Mouse (Mus musculus): ENCODE measurements around the gene Gm13694.
A peak's percentile ranks its signal among the peaks of the same experiment; 100 is the strongest.
"Not testable (repeated sequence)": the region's sequence is repeated elsewhere in the genome, so short reads cannot be mapped to it uniquely, and the experiment has no call there.

The Gm13694 gene

DNA sequence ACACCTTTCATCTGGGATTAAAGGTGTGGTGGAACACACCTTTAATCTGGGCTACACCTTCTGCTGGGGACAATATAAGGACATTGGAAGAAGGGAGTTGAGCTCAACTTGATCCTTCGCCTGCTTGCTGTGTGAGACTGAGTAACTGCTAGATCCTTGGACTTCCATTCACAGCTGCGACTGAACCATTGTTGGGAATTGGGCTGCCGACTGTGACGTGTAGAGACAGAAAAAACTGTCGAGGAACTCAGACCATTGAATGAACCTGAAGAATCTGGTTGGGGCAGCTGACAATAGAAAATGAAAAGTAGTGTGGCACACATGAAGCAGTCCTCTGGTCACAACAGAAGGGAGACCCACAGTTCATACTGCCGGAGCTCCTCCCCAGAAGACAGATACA is at the start of gene Gm13694:
Gene Gm13694, plus strand, starts transcription at position 301 of the 400 bp plus-strand sequence.
- DNase-seq (ENCODE audit: low read depth): not testable (repeated sequence)

DNA sequence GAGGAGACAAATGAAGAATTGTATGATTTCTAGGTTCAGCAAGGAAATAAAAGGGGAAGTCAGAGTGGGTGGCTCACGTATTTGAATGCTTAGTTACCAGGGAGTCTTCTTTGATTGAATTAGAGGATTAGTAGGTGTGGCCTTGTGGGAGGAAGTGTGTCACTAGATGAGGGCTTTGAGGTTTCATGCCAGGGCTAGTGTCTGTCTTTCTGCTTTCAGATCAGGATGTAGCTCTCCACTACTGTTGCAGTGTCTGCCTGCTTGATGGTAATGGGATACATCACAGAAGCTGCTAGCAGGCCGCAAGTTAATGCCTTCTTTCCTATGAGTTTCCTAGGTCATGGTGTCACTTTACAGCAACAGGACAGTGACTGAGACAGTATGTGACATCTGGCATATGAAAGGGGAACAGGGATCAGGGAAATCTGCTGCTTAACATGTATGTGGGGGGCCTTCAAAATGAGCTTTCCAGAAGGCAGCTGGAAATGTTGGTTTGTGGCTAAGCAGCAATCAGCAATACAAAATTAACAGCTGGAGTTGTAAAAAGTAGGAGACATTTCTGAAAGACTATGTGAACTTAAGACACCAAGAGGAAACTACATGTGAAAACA is 49.1 kb upstream of the Gm13694 start:
- DNase-seq (ENCODE audit: low read depth): no peak

DNA sequence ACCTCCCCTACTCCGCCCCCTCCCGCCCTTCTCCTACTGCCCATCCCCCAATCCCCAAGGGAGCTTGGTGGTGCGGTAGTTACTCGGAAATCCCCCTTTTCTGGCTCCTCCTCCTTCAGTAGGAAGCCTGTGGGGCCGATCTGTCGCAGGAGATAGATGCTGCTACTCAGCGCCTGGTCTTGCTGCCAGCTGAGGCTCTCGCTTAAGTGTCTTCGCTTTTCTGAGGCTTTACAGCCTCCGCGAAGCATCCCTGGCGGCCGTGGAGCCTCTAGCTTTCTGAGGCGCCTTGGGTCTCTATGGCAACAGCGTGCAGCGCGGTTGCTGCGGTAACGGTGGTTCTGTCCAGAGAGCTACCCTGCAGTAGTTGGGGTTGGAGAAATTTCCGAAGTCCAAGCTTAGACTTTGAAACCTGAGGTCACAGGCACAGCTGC is 37.8 kb upstream of the Gm13694 start, which contains the start of gene Zswim2:
Gene Zswim2, minus strand, starts transcription at position 298 of the 431 bp plus-strand sequence.
- peak; percentile 18 for DNase-seq (ENCODE audit: low read depth)

DNA sequence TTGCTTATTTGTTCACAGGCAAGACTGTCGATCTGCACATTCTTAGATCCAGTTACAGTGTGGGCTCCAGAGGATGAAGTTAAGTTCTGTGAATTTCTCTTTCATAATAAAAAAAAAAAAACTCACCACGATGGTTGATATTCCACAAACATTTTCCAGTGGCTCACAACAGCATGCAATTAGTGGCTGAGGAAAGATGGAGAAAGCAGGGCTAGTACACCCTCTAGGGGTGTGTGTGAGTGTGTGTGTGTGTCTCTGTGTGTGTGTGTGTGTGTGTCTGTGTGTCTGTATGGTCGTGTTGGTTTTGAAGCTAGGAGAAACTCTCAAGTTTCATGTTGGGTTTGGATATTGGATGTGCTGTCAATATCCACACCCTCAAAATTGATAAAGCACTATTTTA is 37.4 kb upstream of the Gm13694 start:
- no peak for DNase-seq (ENCODE audit: low read depth)

DNA sequence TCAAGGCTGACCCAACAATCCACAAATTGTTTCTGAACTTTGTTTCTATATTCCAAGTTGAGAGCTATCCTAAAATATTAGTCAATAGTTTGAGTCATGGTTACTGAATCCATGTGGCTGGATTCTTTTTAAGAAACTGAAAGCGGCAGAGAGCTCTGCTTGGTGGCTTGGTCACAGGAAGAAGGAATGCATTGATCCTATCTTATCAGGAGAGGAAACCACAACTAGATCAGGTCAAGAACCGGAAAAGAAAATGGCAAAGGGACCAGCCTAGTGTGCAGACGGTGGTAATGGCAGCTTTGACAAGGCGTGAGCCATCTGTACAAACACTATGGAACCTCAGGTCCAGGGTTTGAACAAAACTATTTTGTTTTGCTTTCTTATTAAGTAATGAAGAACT is 36.9 kb upstream of the Gm13694 start:
- DNase-seq (ENCODE audit: low read depth): no peak

DNA sequence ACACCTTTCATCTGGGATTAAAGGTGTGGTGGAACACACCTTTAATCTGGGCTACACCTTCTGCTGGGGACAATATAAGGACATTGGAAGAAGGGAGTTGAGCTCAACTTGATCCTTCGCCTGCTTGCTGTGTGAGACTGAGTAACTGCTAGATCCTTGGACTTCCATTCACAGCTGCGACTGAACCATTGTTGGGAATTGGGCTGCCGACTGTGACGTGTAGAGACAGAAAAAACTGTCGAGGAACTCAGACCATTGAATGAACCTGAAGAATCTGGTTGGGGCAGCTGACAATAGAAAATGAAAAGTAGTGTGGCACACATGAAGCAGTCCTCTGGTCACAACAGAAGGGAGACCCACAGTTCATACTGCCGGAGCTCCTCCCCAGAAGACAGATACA is 23.3 kb upstream of the Gm13694 start, which contains the start of gene Gm13698:
Gene Gm13698, plus strand, starts transcription at position 301 of the 400 bp plus-strand sequence.
- not testable (repeated sequence) for DNase-seq (ENCODE audit: low read depth)

DNA sequence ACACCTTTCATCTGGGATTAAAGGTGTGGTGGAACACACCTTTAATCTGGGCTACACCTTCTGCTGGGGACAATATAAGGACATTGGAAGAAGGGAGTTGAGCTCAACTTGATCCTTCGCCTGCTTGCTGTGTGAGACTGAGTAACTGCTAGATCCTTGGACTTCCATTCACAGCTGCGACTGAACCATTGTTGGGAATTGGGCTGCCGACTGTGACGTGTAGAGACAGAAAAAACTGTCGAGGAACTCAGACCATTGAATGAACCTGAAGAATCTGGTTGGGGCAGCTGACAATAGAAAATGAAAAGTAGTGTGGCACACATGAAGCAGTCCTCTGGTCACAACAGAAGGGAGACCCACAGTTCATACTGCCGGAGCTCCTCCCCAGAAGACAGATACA is 17.5 kb upstream of the Gm13694 start, which contains the start of gene Gm13693:
Gene Gm13693, plus strand, starts transcription at position 301 of the 400 bp plus-strand sequence.
- not testable (repeated sequence) for DNase-seq (ENCODE audit: low read depth)

DNA sequence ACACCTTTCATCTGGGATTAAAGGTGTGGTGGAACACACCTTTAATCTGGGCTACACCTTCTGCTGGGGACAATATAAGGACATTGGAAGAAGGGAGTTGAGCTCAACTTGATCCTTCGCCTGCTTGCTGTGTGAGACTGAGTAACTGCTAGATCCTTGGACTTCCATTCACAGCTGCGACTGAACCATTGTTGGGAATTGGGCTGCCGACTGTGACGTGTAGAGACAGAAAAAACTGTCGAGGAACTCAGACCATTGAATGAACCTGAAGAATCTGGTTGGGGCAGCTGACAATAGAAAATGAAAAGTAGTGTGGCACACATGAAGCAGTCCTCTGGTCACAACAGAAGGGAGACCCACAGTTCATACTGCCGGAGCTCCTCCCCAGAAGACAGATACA is 11.7 kb upstream of the Gm13694 start, which contains the start of gene Gm13695:
Gene Gm13695, plus strand, starts transcription at position 301 of the 400 bp plus-strand sequence.
- not testable (repeated sequence) for DNase-seq (ENCODE audit: low read depth)

DNA sequence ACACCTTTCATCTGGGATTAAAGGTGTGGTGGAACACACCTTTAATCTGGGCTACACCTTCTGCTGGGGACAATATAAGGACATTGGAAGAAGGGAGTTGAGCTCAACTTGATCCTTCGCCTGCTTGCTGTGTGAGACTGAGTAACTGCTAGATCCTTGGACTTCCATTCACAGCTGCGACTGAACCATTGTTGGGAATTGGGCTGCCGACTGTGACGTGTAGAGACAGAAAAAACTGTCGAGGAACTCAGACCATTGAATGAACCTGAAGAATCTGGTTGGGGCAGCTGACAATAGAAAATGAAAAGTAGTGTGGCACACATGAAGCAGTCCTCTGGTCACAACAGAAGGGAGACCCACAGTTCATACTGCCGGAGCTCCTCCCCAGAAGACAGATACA is 5.9 kb upstream of the Gm13694 start, which contains the start of gene Gm13696:
Gene Gm13696, plus strand, starts transcription at position 301 of the 400 bp plus-strand sequence.
- DNase-seq (ENCODE audit: low read depth): not testable (repeated sequence)

DNA sequence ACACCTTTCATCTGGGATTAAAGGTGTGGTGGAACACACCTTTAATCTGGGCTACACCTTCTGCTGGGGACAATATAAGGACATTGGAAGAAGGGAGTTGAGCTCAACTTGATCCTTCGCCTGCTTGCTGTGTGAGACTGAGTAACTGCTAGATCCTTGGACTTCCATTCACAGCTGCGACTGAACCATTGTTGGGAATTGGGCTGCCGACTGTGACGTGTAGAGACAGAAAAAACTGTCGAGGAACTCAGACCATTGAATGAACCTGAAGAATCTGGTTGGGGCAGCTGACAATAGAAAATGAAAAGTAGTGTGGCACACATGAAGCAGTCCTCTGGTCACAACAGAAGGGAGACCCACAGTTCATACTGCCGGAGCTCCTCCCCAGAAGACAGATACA is 5.7 kb downstream of the Gm13694 start, which contains the start of gene Gm13697:
Gene Gm13697, plus strand, starts transcription at position 301 of the 400 bp plus-strand sequence.
- not testable (repeated sequence) for DNase-seq (ENCODE audit: low read depth)

DNA sequence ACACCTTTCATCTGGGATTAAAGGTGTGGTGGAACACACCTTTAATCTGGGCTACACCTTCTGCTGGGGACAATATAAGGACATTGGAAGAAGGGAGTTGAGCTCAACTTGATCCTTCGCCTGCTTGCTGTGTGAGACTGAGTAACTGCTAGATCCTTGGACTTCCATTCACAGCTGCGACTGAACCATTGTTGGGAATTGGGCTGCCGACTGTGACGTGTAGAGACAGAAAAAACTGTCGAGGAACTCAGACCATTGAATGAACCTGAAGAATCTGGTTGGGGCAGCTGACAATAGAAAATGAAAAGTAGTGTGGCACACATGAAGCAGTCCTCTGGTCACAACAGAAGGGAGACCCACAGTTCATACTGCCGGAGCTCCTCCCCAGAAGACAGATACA is 11.5 kb downstream of the Gm13694 start, which contains the start of gene Gm13691:
Gene Gm13691, plus strand, starts transcription at position 301 of the 400 bp plus-strand sequence.
- DNase-seq (ENCODE audit: low read depth): not testable (repeated sequence)

DNA sequence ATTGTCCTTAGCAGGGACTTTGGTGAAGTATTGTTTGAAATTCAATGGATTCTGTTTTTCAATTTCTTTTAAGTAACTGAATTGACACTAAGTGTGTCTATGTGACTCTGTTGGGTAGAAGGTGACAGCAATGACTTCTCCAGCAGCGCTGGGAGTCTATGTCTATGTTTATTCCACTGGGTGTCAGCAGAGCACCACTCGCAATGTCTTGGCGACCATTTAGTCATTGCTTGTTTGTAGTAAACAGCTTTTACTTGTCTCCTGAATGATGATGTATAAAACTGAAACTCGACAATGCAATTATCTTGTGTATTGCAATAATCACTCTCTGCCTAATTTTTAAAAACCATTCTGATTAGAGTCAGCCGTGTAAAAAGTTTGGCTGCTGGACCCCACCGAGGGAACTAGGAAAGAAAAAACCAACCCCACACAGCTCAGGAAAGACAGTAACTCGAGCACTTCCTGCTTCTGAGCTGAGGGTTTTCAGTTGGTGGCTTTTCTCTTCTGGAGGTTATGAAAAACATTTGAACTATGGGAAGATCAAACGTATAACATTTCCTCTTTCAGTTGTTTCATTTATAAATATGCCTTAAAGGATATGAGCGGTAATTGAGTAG is 15.0 kb downstream of the Gm13694 start:
- not testable (repeated sequence) for DNase-seq (ENCODE audit: low read depth)

DNA sequence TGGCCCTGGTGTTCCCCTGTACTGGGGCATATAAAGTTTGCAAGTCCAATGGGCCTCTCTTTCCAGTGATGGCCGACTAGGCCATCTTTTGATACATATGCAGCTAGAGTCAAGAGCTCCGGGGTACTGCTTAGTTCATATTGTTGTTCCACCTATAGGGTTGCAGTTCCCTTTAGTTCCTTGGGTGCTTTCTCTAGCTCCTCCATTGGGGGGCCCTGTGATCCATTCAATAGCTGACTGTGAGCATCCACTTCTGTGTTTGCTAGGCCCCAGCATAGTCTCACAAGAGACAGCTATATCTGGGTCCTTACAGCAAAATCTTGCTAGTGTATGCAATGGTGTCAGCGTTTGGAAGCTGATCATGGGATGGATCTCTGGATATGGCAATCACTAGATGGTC is 15.8 kb downstream of the Gm13694 start:
- not testable (repeated sequence) for DNase-seq (ENCODE audit: low read depth)

DNA sequence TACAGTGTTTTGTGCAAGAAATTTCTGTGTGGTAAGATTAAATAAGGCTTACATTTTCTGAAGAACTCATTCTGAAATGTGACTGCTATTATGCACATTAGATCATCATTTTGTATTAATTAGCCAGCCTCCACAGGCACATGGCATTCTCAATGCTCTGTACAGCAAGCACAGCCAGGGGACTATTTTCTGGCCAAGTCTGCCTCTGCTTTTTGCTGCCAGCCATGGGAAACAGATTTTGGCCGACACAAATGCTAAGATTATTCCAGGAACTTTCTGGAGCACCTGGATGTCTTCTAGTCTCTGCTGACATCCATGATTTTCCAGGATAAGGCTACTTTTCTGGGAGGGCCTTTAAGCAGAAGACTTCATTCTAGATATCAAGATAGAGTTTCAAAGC is 30.2 kb downstream of the Gm13694 start:
- DNase-seq (ENCODE audit: low read depth): no peak

DNA sequence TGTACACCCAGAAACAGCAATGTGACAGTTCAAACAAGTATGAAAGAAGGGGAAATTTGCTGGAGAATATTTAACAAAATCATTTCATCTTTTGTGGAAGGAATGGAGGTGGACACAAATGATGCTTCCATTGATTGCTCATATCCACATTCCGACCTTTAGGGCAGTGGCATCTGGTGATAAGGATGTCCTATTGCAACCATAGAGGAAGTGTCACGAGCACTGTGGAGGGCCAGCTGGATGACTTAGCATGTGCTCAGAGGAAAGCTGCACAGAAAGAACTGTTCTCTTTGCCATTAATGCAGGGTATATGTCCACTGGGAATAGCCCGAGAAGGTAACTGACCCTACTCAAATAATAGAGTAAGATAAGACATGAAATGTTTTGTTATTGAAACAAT is 31.1 kb downstream of the Gm13694 start:
- DNase-seq (ENCODE audit: low read depth): no peak

DNA sequence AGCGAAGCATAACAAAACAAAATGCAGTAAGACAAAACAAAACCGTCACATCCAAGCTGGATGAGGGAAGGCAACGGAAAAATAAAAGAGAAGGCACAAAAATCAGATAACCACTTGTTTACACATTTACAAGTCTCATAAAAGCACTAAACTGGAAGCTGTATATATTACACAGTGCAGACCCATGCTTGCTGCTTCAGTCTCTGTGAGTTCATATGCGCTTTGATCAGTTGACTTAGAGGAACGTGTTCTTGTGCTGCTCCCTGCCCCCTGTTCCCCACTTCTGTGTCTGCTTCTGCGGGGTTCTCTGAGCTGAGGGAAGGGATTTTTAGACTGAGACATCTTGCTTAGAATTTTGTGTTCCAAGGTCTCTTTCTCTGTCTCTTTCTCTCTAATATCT is 35.8 kb downstream of the Gm13694 start:
- no peak for DNase-seq (ENCODE audit: low read depth)

DNA sequence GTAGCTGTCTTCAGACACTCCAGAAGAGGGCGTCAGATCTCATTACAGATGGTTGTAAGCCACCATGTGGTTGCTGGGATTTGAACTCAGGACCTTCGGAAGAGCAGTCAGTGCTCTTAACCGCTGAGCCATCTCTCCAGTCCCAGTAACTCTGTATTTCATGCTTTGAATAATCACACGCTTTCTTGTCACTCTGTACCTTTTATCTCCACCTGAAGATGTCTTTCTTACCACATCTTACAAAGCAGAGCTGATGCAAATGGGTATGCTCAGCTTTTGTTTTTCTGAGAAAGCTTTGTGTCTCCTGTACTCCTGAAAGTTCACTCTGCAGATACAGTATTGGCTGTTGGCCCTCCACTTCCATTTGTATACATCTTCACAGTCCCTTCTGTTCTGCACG is 37.6 kb downstream of the Gm13694 start:
- not testable (repeated sequence) for DNase-seq (ENCODE audit: low read depth)

DNA sequence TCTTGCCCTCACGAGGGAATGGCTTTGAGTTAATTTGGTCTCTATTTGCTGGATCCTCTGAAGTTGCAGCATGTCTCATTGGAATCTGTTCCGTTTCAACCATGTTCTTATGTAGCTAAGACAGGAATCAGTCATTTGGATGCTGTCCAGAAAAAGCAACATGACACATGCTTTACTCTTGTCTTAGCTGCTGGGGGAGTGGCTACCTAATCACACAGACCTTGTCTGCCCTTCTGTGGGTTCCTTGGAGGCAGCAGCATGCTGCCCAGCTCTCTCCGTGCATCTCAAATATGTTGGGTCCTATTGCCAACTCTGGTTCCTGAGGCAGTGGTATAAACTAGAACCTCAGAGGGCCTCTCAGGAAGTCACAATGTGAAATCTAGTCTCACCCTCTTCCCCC is 39.6 kb downstream of the Gm13694 start:
- peak; percentile 75 for DNase-seq (ENCODE audit: low read depth)

DNA sequence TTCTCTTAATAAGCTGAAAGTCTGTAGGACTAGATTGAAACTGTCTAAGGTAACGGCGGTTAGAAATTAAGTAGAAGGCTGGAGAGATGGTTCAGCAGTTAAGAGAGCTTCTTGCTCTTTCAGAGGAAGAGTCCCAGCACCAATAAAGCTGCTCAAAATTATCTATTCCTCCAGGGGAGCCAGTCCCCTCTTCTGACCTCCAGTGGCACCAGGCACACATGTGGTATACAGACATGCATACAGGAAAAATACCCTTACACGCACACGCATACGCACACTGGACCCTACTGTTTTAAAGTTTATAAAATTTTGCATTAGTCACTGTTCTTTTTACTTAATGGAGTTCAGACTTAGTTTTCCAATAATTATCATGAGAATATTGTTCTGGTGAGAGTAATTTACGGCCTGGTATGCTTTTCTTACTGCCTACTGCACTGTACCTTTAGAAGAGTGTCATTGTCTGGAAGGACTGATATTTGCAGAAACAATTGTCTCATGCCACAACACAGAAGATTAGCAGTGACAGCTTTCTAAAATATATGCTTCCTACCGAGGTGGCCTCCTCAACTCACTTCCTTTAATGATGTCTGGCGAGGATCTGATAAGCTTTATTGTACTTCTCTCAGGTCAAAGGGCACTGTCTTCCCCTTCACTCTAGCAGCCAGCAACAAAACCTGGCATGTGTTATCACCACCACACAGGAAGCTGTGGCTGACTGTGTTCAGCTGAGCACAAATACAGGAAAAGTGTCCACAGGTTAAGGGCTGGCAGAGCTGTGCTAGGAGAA is 41.0 kb downstream of the Gm13694 start:
- no peak for DNase-seq (ENCODE audit: low read depth)

DNA sequence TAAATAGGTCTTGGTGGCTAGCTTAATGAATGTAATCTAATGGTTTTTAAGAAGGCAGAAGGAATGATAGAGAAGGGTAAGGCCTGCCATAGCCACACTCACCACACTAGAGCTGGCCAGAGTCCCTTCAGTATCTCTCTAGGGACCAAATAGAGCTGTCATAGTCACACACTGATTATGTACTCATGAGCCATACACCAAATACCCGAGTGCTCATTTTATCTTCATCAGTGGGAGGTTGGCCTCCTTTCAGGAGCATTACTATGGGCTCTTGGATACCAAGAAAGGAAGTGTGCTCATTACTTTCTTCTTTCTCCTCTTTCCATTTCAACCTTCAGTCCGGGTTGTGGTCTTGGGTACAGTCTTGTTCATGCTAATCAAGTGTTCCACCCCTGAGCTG is 43.2 kb downstream of the Gm13694 start:
- DNase-seq (ENCODE audit: low read depth): no peak

DNA sequence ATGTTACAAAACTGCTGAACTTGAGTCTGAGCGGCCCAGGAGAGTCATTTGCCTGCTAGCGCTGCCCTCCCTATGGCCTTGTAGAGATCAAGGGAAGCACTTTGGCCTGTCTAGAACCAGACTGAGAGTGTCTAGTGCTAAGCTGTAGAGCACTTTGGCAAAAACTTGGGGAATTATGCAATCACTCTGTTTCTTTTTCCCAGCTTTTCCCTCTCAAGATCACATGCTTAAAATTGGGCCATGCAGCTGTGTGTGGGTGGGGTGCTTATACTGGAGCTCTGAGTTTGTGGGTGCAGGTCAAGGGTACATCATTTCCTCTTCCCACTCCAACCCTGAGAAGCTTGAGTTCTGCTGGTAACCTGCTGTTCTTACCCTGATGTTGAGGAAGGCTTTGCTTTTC is 44.2 kb downstream of the Gm13694 start:
- peak; percentile 54 for DNase-seq (ENCODE audit: low read depth)

DNA sequence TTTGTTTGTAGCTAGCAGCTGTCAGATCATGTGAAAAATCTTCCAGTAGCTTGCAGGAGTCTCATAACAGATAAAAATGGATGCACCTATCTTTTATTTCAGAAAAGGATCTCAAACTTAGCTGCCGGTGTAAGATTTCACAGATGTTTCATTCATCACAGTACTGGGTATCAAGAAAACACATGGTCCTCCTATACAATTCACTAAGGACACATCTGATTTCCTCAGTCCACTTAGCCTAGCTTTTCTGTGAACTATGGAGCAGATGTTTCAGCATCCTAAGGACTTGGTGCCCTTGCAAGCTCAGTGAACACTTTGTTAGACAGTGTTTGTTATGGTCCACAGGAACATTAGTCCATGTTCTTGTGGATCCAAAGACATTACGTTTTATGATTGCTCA is 44.6 kb downstream of the Gm13694 start:
- DNase-seq (ENCODE audit: low read depth): no peak
